Comparison of ENCODE assay signal across 8 mouse cellular contexts in genomic region chr5:144457623-144458287, GRCm38 (mm10).
DNase-seq lines count a peak whose midpoint lies in the region; ATAC-seq and TF ChIP-seq lines count a peak whose summit lies in the region.

No protein-coding gene starts in this region.

- WGBS in kidney, postnatal 0 days, result 2% methylated on average over 11 of the region's 11 CpGs
- 4% methylated on average over 11 of the region's 11 CpGs for WGBS in kidney, adult 2 months
- whole genome bisulfite sequencing in forebrain, embryonic 15.5 days, result 4% methylated on average over 11 of the region's 11 CpGs
- 6% methylated on average over 11 of the region's 11 CpGs for WGBS in neural tube, embryonic 15.5 days

- no peak overlapping the region for H3K4me3 ChIP-seq in kidney, postnatal 0 days (replicated peaks; ENCODE audit: low read depth, low read length)
- H3K4me3 ChIP-seq in kidney, adult 2 months (ENCODE audit: insufficient read depth, low read depth, low read length), result no peak overlapping the region
- H3K4me3 ChIP-seq in forebrain, embryonic 15.5 days, result no peak overlapping the region
- H3K4me3 ChIP-seq in neural tube, embryonic 15.5 days (replicated peaks), result no peak overlapping the region

- H3K9me3 ChIP-seq in kidney, postnatal 0 days (replicated peaks; ENCODE audit: low read length), result 0 out of 2 replicates have a peak, but pooled peaks cover 3% of the 10 kb centered on the region
- no peaks in the 10 kb centered on the region for H3K9me3 ChIP-seq in forebrain, embryonic 15.5 days
- H3K9me3 ChIP-seq in neural tube, embryonic 15.5 days (replicated peaks), result no peaks in the 10 kb centered on the region

- ATAC-seq in kidney, postnatal 0 days (replicated peaks; ENCODE audit: low FRiP score, low read depth), result peak; percentile 79
- peak; percentile 57; the same call in 1 of the 2 replicates for ATAC-seq in forebrain, embryonic 15.5 days (replicated peaks)
- ATAC-seq in neural tube, embryonic 15.5 days (ENCODE audit: low FRiP score), result no peak; the same call in 1 of the 2 replicates
- no peak for ATAC-seq in granulocyte monocyte progenitor cell, adult 5-6 weeks (replicated peaks; ENCODE audit: poor library complexity, severe bottlenecking)

- H3K27me3 ChIP-seq in kidney, postnatal 0 days (ENCODE audit: insufficient read depth, low read length), result no peaks in the 10 kb centered on the region
- H3K27me3 ChIP-seq in kidney, adult 2 months (replicated peaks; ENCODE audit: control insufficient read depth, insufficient read depth, low read length), result no peaks in the 10 kb centered on the region
- H3K27me3 ChIP-seq in forebrain, embryonic 15.5 days, result no peaks in the 10 kb centered on the region
- H3K27me3 ChIP-seq in neural tube, embryonic 15.5 days (replicated peaks), result no peaks in the 10 kb centered on the region

- no peak for TF ChIP-seq POLR2A in kidney, adult 2 months (IDR thresholded peaks at IDR 0.05; ENCODE audit: low read depth, low read length)

- H3K4me2 ChIP-seq in kidney, postnatal 0 days (ENCODE audit: low read length), result peak overlapping the region; percentile 52
- peak overlapping the region; percentile 18; the same call in 1 of the 2 replicates for H3K4me2 ChIP-seq in forebrain, embryonic 15.5 days (replicated peaks)
- H3K4me2 ChIP-seq in neural tube, embryonic 15.5 days, result peak overlapping the region; percentile 36

- H3K9ac ChIP-seq in kidney, postnatal 0 days (ENCODE audit: low read depth, low read length), result 0 out of 2 replicates have a peak overlapping the region, but pooled peaks have one; percentile 37
- no peak overlapping the region for H3K9ac ChIP-seq in forebrain, embryonic 15.5 days (replicated peaks)
- H3K9ac ChIP-seq in neural tube, embryonic 15.5 days (replicated peaks), result no peak overlapping the region

- no peaks in the 10 kb centered on the region for H3K36me3 ChIP-seq in kidney, postnatal 0 days (ENCODE audit: insufficient read depth, low read length)
- no peaks in the 10 kb centered on the region for H3K36me3 ChIP-seq in kidney, adult 2 months (ENCODE audit: control insufficient read depth, insufficient read depth, low read length)
- H3K36me3 ChIP-seq in forebrain, embryonic 15.5 days, result no peaks in the 10 kb centered on the region
- H3K36me3 ChIP-seq in neural tube, embryonic 15.5 days, result no peaks in the 10 kb centered on the region

- peak; percentile 68 for DNase-seq in kidney, postnatal 0 days (ENCODE audit: low spot score)
- no peak for DNase-seq in kidney, adult 2 months
- DNase-seq in liver, result peak; percentile 23
- no peak for DNase-seq in layer of hippocampus, postnatal 25 days (ENCODE audit: extremely low spot score in 1 of 2, low spot score in 1 of 2)
- DNase-seq in spleen, postnatal 14 days (ENCODE audit: low spot score in 2 of 2), result no peak

- H3K4me1 ChIP-seq in kidney, postnatal 0 days (replicated peaks; ENCODE audit: insufficient read depth, low read length), result peaks cover 5% of the 10 kb centered on the region; the same call in 1 of the 2 replicates
- no peaks in the 10 kb centered on the region for H3K4me1 ChIP-seq in kidney, adult 2 months (ENCODE audit: control insufficient read depth, insufficient read depth, low read length)
- H3K4me1 ChIP-seq in forebrain, embryonic 15.5 days, result peaks cover 7% of the 10 kb centered on the region
- H3K4me1 ChIP-seq in neural tube, embryonic 15.5 days, result peaks cover 8% of the 10 kb centered on the region

- peak overlapping the region; percentile 19; the same call in 1 of the 2 replicates for H3K27ac ChIP-seq in kidney, postnatal 0 days
- no peak overlapping the region for H3K27ac ChIP-seq in kidney, adult 2 months (ENCODE audit: insufficient read depth, low read depth, low read length)
- no peak overlapping the region for H3K27ac ChIP-seq in forebrain, embryonic 15.5 days (replicated peaks)
- no peak overlapping the region for H3K27ac ChIP-seq in neural tube, embryonic 15.5 days (replicated peaks)

- TF ChIP-seq CTCF in kidney, postnatal 0 days (IDR thresholded peaks at IDR 0.05; ENCODE audit: low read depth), result no peak
- TF ChIP-seq CTCF in kidney, adult 2 months (conservative IDR thresholded peaks at IDR 0.05; ENCODE audit: insufficient read depth, insufficient read length, low read depth, low read length), result no peak

Comparison
In these comparisons a context has a peak if more than half of its experiments do, and no peak if none do; other contexts are left out.
1. DNase-seq: peak in kidney, postnatal 0 days (single experiment) and liver (single experiment); none in kidney, adult 2 months (single experiment), layer of hippocampus, postnatal 25 days (0 of 2) and spleen, postnatal 14 days (0 of 2).
2. ATAC-seq: peak in kidney, postnatal 0 days (single experiment) and forebrain, embryonic 15.5 days (single experiment); none in neural tube, embryonic 15.5 days (single experiment) and granulocyte monocyte progenitor cell, adult 5-6 weeks (single experiment).
3. Peak in every context shown above with its lines, with median percentiles within 50 percentile points of each other: H3K4me2 ChIP-seq.